Mouse (Mus musculus): ENCODE measurements around the gene Cryba4. TPM values are rescaled to one million over a fixed set of nuclear protein-coding genes. Genes with fewer than 3 reads are reported as not detected.

Cryba4 gene
- polyA plus RNA-seq, 1 experiment = 1.4 TPM

- Histone ChIP-seq H3K4me3 (replicated peaks; ENCODE audit: extremely low read depth, low read depth, low read length) (no peak overlapping the region), H3K4me1 (ENCODE audit: control insufficient read depth, insufficient read depth, low read length) (peaks cover 3% of the 10 kb centered on the region; the same call in 1 of the 2 replicates)
- DNase-seq = no peak
- 35% methylated on average over 2 of the region's 2 CpGs for WGBS
- no peak for TF ChIP-seq CTCF (IDR thresholded peaks at IDR 0.05; ENCODE audit: insufficient read depth, low read length)
- no peak for TF ChIP-seq POLR2A (IDR thresholded peaks at IDR 0.05; ENCODE audit: borderline replicate concordance, extremely low read depth, low read depth, low read length)
These were observed 20.6 kb upstream of the Cryba4 start for GRCm38 (mm10) chr5:112272934-112273333.

- no peak overlapping the region for H3K4me3 ChIP-seq (replicated peaks; ENCODE audit: extremely low read depth, low read depth, low read length)
- TF ChIP-seq POLR2A (IDR thresholded peaks at IDR 0.05; ENCODE audit: borderline replicate concordance, extremely low read depth, low read depth, low read length) (no peak), CTCF (IDR thresholded peaks at IDR 0.05; ENCODE audit: insufficient read depth, low read length) (no peak)
- WGBS = 41% methylated on average over 24 of the region's 24 CpGs
- no peak for DNase-seq
- no peaks in the 10 kb centered on the region for H3K4me1 ChIP-seq (ENCODE audit: control insufficient read depth, insufficient read depth, low read length)
These were observed 18.6 kb upstream of the Cryba4 start for GRCm38 (mm10) chr5:112270764-112271541.

- TF ChIP-seq POLR2A (IDR thresholded peaks at IDR 0.05; ENCODE audit: borderline replicate concordance, extremely low read depth, low read depth, low read length) (no peak), CTCF (IDR thresholded peaks at IDR 0.05; ENCODE audit: insufficient read depth, low read length) (no peak)
- H3K4me1 ChIP-seq (ENCODE audit: control insufficient read depth, insufficient read depth, low read length) = no peaks in the 10 kb centered on the region
- 48% methylated on average over 9 of the region's 9 CpGs for whole genome bisulfite sequencing
- no peak overlapping the region for H3K4me3 ChIP-seq (replicated peaks; ENCODE audit: extremely low read depth, low read depth, low read length)
- peak; percentile 31 for DNase-seq
These were observed 13.9 kb upstream of the Cryba4 start for GRCm38 (mm10) chr5:112266011-112266777.

DNA sequence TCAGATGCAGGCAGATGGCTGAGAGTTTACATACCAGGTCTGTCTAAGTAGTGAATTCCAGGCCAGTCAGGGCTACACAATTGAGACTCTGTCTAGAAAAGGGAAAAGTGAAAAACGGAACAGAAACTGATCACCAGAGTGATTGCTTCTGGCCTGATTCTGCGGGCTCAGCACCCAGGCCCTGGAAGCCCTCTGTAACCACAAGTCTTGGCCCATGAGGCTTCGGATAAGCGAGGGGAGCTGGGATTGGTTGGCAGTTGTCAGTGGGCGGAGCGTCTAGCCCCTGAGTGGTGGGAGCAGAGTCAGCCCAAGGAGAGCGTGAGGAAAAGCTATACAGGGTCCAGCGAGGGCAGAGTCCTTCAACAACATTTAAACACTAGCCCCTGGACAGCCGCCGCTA is 13.2 kb upstream of the Cryba4 start:
- H3K4me3 ChIP-seq (replicated peaks; ENCODE audit: extremely low read depth, low read depth, low read length) = peak overlapping the region; percentile 15
- DNase-seq = no peak
- WGBS = 26% methylated on average over 10 of the region's 10 CpGs

GRCm38 (mm10) chr5:112265110-112265509 is 12.8 kb upstream of the Cryba4 start:
- H3K4me3 ChIP-seq (replicated peaks; ENCODE audit: extremely low read depth, low read depth, low read length) = no peak overlapping the region
- TF ChIP-seq POLR2A (IDR thresholded peaks at IDR 0.05; ENCODE audit: borderline replicate concordance, extremely low read depth, low read depth, low read length) (no peak), CTCF (IDR thresholded peaks at IDR 0.05; ENCODE audit: insufficient read depth, low read length) (no peak)
- 78% methylated on average over 5 of the region's 5 CpGs for WGBS
- DNase-seq = no peak
- no peaks in the 10 kb centered on the region for H3K4me1 ChIP-seq (ENCODE audit: control insufficient read depth, insufficient read depth, low read length)

More for the DNA sequence above, 13.2 kb upstream of the Cryba4 start:
- H3K4me1 ChIP-seq (ENCODE audit: control insufficient read depth, insufficient read depth, low read length) = no peaks in the 10 kb centered on the region
- TF ChIP-seq CTCF (IDR thresholded peaks at IDR 0.05; ENCODE audit: insufficient read depth, low read length) (no peak), POLR2A (IDR thresholded peaks at IDR 0.05; ENCODE audit: borderline replicate concordance, extremely low read depth, low read depth, low read length) (no peak)

GRCm38 (mm10) chr5:112264099-112264498 is 11.8 kb upstream of the Cryba4 start:
- TF ChIP-seq CTCF (IDR thresholded peaks at IDR 0.05; ENCODE audit: insufficient read depth, low read length) (no peak), POLR2A (IDR thresholded peaks at IDR 0.05; ENCODE audit: borderline replicate concordance, extremely low read depth, low read depth, low read length) (no peak)
- Histone ChIP-seq H3K4me3 (replicated peaks; ENCODE audit: extremely low read depth, low read depth, low read length) (no peak overlapping the region), H3K4me1 (ENCODE audit: control insufficient read depth, insufficient read depth, low read length) (no peaks in the 10 kb centered on the region)
- 70% methylated on average over 7 of the region's 7 CpGs for WGBS
- no peak for DNase-seq

DNA sequence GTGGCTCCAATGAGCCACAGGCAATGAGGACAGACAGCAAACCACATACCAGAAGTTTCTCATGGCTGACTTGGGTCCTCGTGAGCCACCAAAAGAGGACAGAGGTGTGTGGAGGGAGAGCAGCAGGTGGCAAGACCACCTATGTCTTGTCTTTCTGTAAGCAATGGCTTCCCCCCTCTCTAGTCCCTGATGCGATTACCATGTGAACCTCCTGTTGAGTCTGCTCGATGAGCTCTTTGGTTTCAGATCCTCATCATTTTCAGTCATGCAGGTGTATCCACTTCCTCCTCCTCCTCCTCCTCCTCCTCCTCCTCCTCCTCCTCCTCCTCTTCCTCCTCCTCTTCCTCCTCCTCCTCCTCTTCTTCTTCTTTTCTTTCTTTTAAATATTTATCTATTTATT is 8.5 kb upstream of the Cryba4 start:
- no peak for DNase-seq
- TF ChIP-seq CTCF (IDR thresholded peaks at IDR 0.05; ENCODE audit: insufficient read depth, low read length) (no peak), POLR2A (IDR thresholded peaks at IDR 0.05; ENCODE audit: borderline replicate concordance, extremely low read depth, low read depth, low read length) (no peak)
- H3K4me1 ChIP-seq (ENCODE audit: control insufficient read depth, insufficient read depth, low read length) = no peaks in the 10 kb centered on the region
- WGBS = 62% methylated on average over 3 of the region's 3 CpGs
- H3K4me3 ChIP-seq (replicated peaks; ENCODE audit: extremely low read depth, low read depth, low read length) = no peak overlapping the region

- H3K4me3 ChIP-seq (replicated peaks; ENCODE audit: extremely low read depth, low read depth, low read length) = no peak overlapping the region
- WGBS = 71% methylated on average over 16 of the region's 16 CpGs
- no peaks in the 10 kb centered on the region for H3K4me1 ChIP-seq (ENCODE audit: control insufficient read depth, insufficient read depth, low read length)
- TF ChIP-seq POLR2A (IDR thresholded peaks at IDR 0.05; ENCODE audit: borderline replicate concordance, extremely low read depth, low read depth, low read length) (no peak), CTCF (IDR thresholded peaks at IDR 0.05; ENCODE audit: insufficient read depth, low read length) (no peak)
- no peak for DNase-seq
These were observed 7.7 kb upstream of the Cryba4 start for GRCm38 (mm10) chr5:112259862-112260650.

- Histone ChIP-seq H3K4me1 (ENCODE audit: control insufficient read depth, insufficient read depth, low read length) (no peaks in the 10 kb centered on the region; the same call in 1 of the 2 replicates), H3K4me3 (replicated peaks; ENCODE audit: extremely low read depth, low read depth, low read length) (no peak overlapping the region)
- TF ChIP-seq POLR2A (IDR thresholded peaks at IDR 0.05; ENCODE audit: borderline replicate concordance, extremely low read depth, low read depth, low read length) (no peak), CTCF (IDR thresholded peaks at IDR 0.05; ENCODE audit: insufficient read depth, low read length) (no peak)
- no peak for DNase-seq
- 89% methylated on average over 3 of the region's 3 CpGs for WGBS
These were observed 5.6 kb upstream of the Cryba4 start for GRCm38 (mm10) chr5:112257896-112258295.

Data from lung, adult 2 months (tissue).